Mouse (Mus musculus) naive thymus-derived CD4-positive, alpha-beta T cell, adult 2 months (primary cell): ENCODE data around the gene Vmn1r169.
"Not testable (repeated sequence)": the region's sequence is repeated elsewhere in the genome, so short reads cannot be mapped to it uniquely, and the experiment has no call there.

ENCODE experiments used
- DNase-seq: peaks from one replicate; pipeline ENCODE4 v3.0.0-alpha.2; 2011; ENCODE audit warnings: low read depth

Gene Vmn1r169

GRCm38 (mm10) chr7:23575226-23575625, at the start of gene Vmn1r169:
Vmn1r169 (plus strand) TSS chr7:23575526.
- not testable (repeated sequence) for DNase-seq

GRCm38 (mm10) chr7:23539432-23539831, 35.9 kb upstream of the Vmn1r169 start, which contains the start of gene Vmn1r168:
Vmn1r168 (plus strand) TSS chr7:23539732.
- DNase-seq, result not testable (repeated sequence)

DNA sequence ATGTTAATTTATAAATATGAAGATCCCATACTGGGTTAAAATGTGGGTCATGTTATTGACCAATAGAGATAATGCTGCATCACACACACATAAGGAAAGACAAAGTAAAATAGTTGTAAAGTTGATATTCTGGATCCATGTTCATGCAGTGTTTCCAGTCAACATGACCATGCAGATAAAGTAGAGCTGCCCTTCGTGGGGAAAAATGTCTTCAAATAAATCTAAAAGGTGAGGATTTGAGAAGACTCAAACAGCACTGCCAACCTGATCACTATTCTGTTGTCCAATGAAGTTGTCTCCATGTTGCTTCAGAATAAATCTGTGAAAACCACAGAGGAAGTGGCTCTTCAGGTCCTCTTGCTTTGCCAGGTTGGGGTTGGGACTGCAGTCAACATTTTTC, 30.5 kb downstream of the Vmn1r169 start, which contains the start of gene Vmn1r170:
Vmn1r170 (plus strand) TSS at position 301 of the 400 bp plus-strand sequence.
- not testable (repeated sequence) for DNase-seq
